Mouse (Mus musculus) megakaryocyte, embryonic 14.5 days (primary cell): ENCODE data around the gene Chdh.

Source experiments
- FLI1 ChIP-seq: IDR thresholded peaks from 2 replicates; pipeline ENCODE4 v1.6.1; 2012; ENCODE audit warnings: low read length, inconsistent platforms, mixed read lengths
- GATA1 ChIP-seq: IDR thresholded peaks from 3 replicates; pipeline ENCODE4 v1.6.1; 2012; ENCODE audit warnings: mixed read lengths, low read length, inconsistent platforms, borderline replicate concordance

- TF ChIP-seq FLI1 (no peak), GATA1 (no peak)
Measured at GRCm38 (mm10) chr14:30022471-30022870, 13.6 kb downstream of the Chdh start.
